Mouse (Mus musculus): ENCODE data around the gene Cacna1e. TPM values are rescaled to one million over a fixed set of nuclear protein-coding genes. Genes with fewer than 3 reads are reported as not detected.

The Cacna1e gene
- total and polyA plus RNA-seq, 3 experiments, result 0.22 TPM; not detected in 2

GRCm38 (mm10) chr1:154707584-154708290 lies 176.6 kb downstream of the Cacna1e start:
- no peaks in the 10 kb centered on the region for H3K27me3 ChIP-seq (ENCODE audit: insufficient read depth, low read length)
- H3K4me3 ChIP-seq (ENCODE audit: low read depth, low read length), result no peak overlapping the region
- H3K36me3 ChIP-seq (replicated peaks), result no peaks in the 10 kb centered on the region
- H3K4me1 ChIP-seq (ENCODE audit: insufficient read depth, low read depth, low read length), result no peaks in the 10 kb centered on the region
- H3K9me3 ChIP-seq (replicated peaks), result peaks cover 30% of the 10 kb centered on the region
- no peak for ATAC-seq (ENCODE audit: extremely low read depth, insufficient number of reproducible peaks, low FRiP score, poor library complexity, severe bottlenecking)
- DNase-seq (ENCODE audit: low spot score), result no peak
- TF ChIP-seq GATA1 (IDR thresholded peaks at IDR 0.05; ENCODE audit: borderline replicate concordance, low read length) (no peak), CTCF (IDR thresholded peaks at IDR 0.05; ENCODE audit: low read depth, low read length) (no peak)

GRCm38 (mm10) chr1:154706974-154707373 lies 177.3 kb downstream of the Cacna1e start:
- TF ChIP-seq CTCF (IDR thresholded peaks at IDR 0.05; ENCODE audit: low read depth, low read length) (no peak), GATA1 (IDR thresholded peaks at IDR 0.05; ENCODE audit: borderline replicate concordance, low read length) (no peak), POLR2AphosphoS5 (IDR thresholded peaks at IDR 0.05; ENCODE audit: insufficient replicate concordance, low read depth, low read length) (no peak), TAL1 (conservative IDR thresholded peaks at IDR 0.05; ENCODE audit: low read depth, low read length) (no peak), GATA2 (IDR thresholded peaks at IDR 0.05; ENCODE audit: borderline replicate concordance, low read depth, low read length) (no peak)
- peaks cover 36% of the 10 kb centered on the region for H3K9me3 ChIP-seq (replicated peaks)
- DNase-seq (ENCODE audit: low spot score) (no peak), ATAC-seq (ENCODE audit: extremely low read depth, insufficient number of reproducible peaks, low FRiP score, poor library complexity, severe bottlenecking) (no peak)
- H3K36me3 ChIP-seq (replicated peaks), result no peaks in the 10 kb centered on the region
- no peaks in the 10 kb centered on the region for H3K27me3 ChIP-seq (ENCODE audit: insufficient read depth, low read length)
- no peaks in the 10 kb centered on the region for H3K4me1 ChIP-seq (ENCODE audit: insufficient read depth, low read depth, low read length)
- H3K4me3 ChIP-seq (ENCODE audit: low read depth, low read length), result no peak overlapping the region

GRCm38 (mm10) chr1:154705882-154706565 lies 178.3 kb downstream of the Cacna1e start:
- Histone ChIP-seq H3K4me3 (ENCODE audit: low read depth, low read length) (no peak overlapping the region), H3K4me1 (ENCODE audit: insufficient read depth, low read depth, low read length) (no peaks in the 10 kb centered on the region), H3K9me3 (replicated peaks) (peaks cover 38% of the 10 kb centered on the region), H3K27me3 (ENCODE audit: insufficient read depth, low read length) (no peaks in the 10 kb centered on the region), H3K36me3 (replicated peaks) (no peaks in the 10 kb centered on the region)
- DNase-seq (ENCODE audit: low spot score), result no peak
- ATAC-seq (ENCODE audit: extremely low read depth, insufficient number of reproducible peaks, low FRiP score, poor library complexity, severe bottlenecking), result no peak
- TF ChIP-seq GATA2 (IDR thresholded peaks at IDR 0.05; ENCODE audit: borderline replicate concordance, low read depth, low read length), result no peak
- TF ChIP-seq TAL1 (conservative IDR thresholded peaks at IDR 0.05; ENCODE audit: low read depth, low read length), result no peak
- TF ChIP-seq CTCF (IDR thresholded peaks at IDR 0.05; ENCODE audit: low read depth, low read length), result no peak
- TF ChIP-seq GATA1 (IDR thresholded peaks at IDR 0.05; ENCODE audit: borderline replicate concordance, low read length), result no peak
- no peak for TF ChIP-seq POLR2AphosphoS5 (IDR thresholded peaks at IDR 0.05; ENCODE audit: insufficient replicate concordance, low read depth, low read length)

- H3K9me3 ChIP-seq (replicated peaks), result peaks cover 41% of the 10 kb centered on the region
- no peaks in the 10 kb centered on the region for H3K4me1 ChIP-seq (ENCODE audit: insufficient read depth, low read depth, low read length)
Measured at GRCm38 (mm10) chr1:154704558-154705185, 179.6 kb downstream of the Cacna1e start.

GRCm38 (mm10) chr1:154702623-154703022 lies 181.7 kb downstream of the Cacna1e start:
- Histone ChIP-seq H3K36me3 (replicated peaks) (no peaks in the 10 kb centered on the region), H3K27me3 (ENCODE audit: insufficient read depth, low read length) (no peaks in the 10 kb centered on the region), H3K4me3 (ENCODE audit: low read depth, low read length) (no peak overlapping the region), H3K4me1 (ENCODE audit: insufficient read depth, low read depth, low read length) (no peaks in the 10 kb centered on the region), H3K9me3 (replicated peaks) (peaks cover 40% of the 10 kb centered on the region)
- DNase-seq (ENCODE audit: low spot score) (no peak), ATAC-seq (ENCODE audit: extremely low read depth, insufficient number of reproducible peaks, low FRiP score, poor library complexity, severe bottlenecking) (no peak)
- no peak for TF ChIP-seq GATA2 (IDR thresholded peaks at IDR 0.05; ENCODE audit: borderline replicate concordance, low read depth, low read length)
- TF ChIP-seq GATA1 (IDR thresholded peaks at IDR 0.05; ENCODE audit: borderline replicate concordance, low read length), result no peak
- TF ChIP-seq CTCF (IDR thresholded peaks at IDR 0.05; ENCODE audit: low read depth, low read length), result no peak
- no peak for TF ChIP-seq POLR2AphosphoS5 (IDR thresholded peaks at IDR 0.05; ENCODE audit: insufficient replicate concordance, low read depth, low read length)
- TF ChIP-seq TAL1 (conservative IDR thresholded peaks at IDR 0.05; ENCODE audit: low read depth, low read length), result no peak

More at GRCm38 (mm10) chr1:154704558-154705185, 179.6 kb downstream of the Cacna1e start:
- TF ChIP-seq POLR2AphosphoS5 (IDR thresholded peaks at IDR 0.05; ENCODE audit: insufficient replicate concordance, low read depth, low read length) (no peak), CTCF (IDR thresholded peaks at IDR 0.05; ENCODE audit: low read depth, low read length) (no peak), GATA2 (IDR thresholded peaks at IDR 0.05; ENCODE audit: borderline replicate concordance, low read depth, low read length) (no peak), TAL1 (conservative IDR thresholded peaks at IDR 0.05; ENCODE audit: low read depth, low read length) (no peak), GATA1 (IDR thresholded peaks at IDR 0.05; ENCODE audit: borderline replicate concordance, low read length) (no peak)
- Histone ChIP-seq H3K27me3 (ENCODE audit: insufficient read depth, low read length) (no peaks in the 10 kb centered on the region), H3K36me3 (replicated peaks) (no peaks in the 10 kb centered on the region), H3K4me3 (ENCODE audit: low read depth, low read length) (no peak overlapping the region)
- DNase-seq (ENCODE audit: low spot score) (no peak), ATAC-seq (ENCODE audit: extremely low read depth, insufficient number of reproducible peaks, low FRiP score, poor library complexity, severe bottlenecking) (no peak)
